Mouse (Mus musculus): ENCODE results near the gene 9530077C05Rik.

- TF ChIP-seq CTCF (IDR thresholded peaks at IDR 0.05; ENCODE audit: borderline replicate concordance, insufficient read depth, low read length) (no peak), POLR2A (IDR thresholded peaks at IDR 0.05; ENCODE audit: low read depth, low read length) (no peak)
Measured at GRCm38 (mm10) chr9:22388401-22388980, 22.8 kb upstream of the 9530077C05Rik start.

Measured in embryonic fibroblast, embryonic 13.5 days (primary cell).